Mouse (Mus musculus) adrenal gland, postnatal 0 days (tissue): Measurements from ENCODE around the gene Itga2. TPM values are rescaled to one million over a fixed set of nuclear protein-coding genes. Genes with fewer than 3 reads are reported as not detected.

Experiments used
- polyA plus RNA-seq: library from polyadenylated mRNA; unstranded; fragments of >200 nt; fragmentation: Nextera tagmentation; extraction: Ambion mirVana; gene quantifications from 2 replicates; pipeline ENCODE4 v1.2.1, GENCODE M21; 2015

The Itga2 gene
- polyA plus RNA-seq: 2.8 and 7.2 TPM in 2 replicates

DNA sequence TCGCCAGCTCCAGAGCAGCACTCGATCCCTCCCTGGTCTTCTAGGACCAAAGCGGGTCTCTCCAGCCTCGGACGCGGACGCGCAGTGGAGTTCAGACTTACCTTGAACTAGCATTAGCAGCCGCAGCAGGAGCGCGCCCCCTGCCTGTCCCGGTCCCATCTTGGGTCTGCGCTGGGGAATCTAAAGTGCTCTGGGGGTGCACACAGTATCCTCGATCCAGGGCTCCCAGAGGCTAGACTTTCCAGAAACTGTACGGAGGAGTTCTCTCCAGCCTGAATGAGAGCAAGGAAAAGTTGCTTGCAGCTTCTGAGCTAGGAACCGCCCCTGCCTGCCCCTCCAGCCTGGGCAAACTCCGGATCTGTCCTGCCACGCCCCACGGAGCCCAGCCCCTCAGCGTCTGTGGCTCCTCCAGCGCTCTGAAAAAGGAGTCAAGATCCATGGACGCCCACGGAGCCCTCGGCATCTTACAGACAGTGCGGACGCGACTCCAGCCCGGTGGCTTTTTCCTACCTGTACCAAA is at the start of gene Itga2:
TSS of gene Itga2 (minus strand) at position 326 of the 520 bp plus-strand sequence.

DNA sequence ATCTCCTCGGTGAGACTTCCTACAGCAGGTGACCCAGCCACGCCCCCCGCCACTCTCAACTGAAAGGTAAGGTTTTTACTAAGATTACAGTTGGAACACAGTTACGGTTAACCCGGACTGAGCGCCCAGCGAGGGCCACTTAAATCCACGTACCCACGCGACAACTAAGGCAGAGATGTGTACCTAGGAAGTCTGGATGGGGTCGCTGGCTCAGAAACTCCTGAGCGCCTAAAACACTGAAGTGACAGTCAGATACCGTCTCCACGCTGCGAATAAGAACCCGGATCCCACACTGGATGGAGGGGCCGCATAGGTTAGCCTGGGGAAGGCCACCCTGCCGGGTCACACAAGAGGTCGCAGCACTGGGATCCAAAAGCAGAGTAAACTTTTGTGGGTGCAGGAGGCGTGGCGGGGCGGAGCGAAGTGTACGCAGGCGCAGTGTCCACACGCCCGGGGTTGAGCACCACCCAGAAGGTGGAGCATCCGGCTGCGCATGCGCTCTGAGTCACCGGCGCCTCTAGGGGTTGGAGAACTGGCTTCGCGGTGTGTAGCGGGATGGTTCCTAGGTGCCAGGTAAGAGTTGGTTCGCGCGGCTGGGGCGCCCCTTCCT is 114.0 kb downstream of the Itga2 start, which contains the start of gene Mocs2:
TSS of gene Mocs2 (plus strand) at position 486 of the 610 bp plus-strand sequence.

Other genes with a start within 250 kb of the Itga2 start
- 191 and 195 TPM in 2 replicates for gene Mocs2, start 113.9 kb downstream of the Itga2 start, polyA plus RNA-seq
- 5.1 TPM in 2 replicates for gene Pelo, start 158.1 kb upstream of the Itga2 start, polyA plus RNA-seq
- 7.2 and 7.3 TPM in 2 replicates for gene Gm49395, start 169.8 kb upstream of the Itga2 start, polyA plus RNA-seq
- 6.9 and 9.1 TPM in 2 replicates for gene Itga1, start 169.9 kb upstream of the Itga2 start, polyA plus RNA-seq